Mouse (Mus musculus) forebrain, embryonic 13.5 days (tissue): Measurements from ENCODE around the gene Arhgap31. TPM values are rescaled to one million over a fixed set of nuclear protein-coding genes. Genes with fewer than 3 reads are reported as not detected.

Experiments used
- ATAC-seq: fragments of 200-750 bp; cut with Nextera tagmentation; 2 replicates; pipeline ENCODE4 v1.8.0; 2017
- H3K27ac ChIP-seq: fragments of 300-500 bp; sonication (generic); 2 replicates; pipeline ENCODE4 v1.5.1; 2015; ENCODE audit warnings: inconsistent platforms, mild to moderate bottlenecking, moderate library complexity
- H3K27me3 ChIP-seq: fragments of 300-500 bp; sonication (generic); 2 replicates; pipeline ENCODE4 v1.6.1; 2015; ENCODE audit warnings: mild to moderate bottlenecking, inconsistent platforms
- H3K36me3 ChIP-seq: fragments of 300-500 bp; sonication (generic); 2 replicates; pipeline ENCODE4 v1.6.1; 2015; ENCODE audit warnings: mild to moderate bottlenecking, inconsistent platforms; ENCODE audit not compliant: poor library complexity, severe bottlenecking
- H3K4me1 ChIP-seq: fragments of 300-500 bp; sonication (generic); 2 replicates; pipeline ENCODE4 v1.6.1; 2015; ENCODE audit warnings: inconsistent platforms
- H3K4me2 ChIP-seq: fragments of 300-500 bp; sonication (generic); 2 replicates; pipeline ENCODE4 v1.6.1; 2015; ENCODE audit warnings: inconsistent platforms, mild to moderate bottlenecking, moderate library complexity
- H3K4me3 ChIP-seq: fragments of 300-500 bp; sonication (generic); 2 replicates; pipeline ENCODE4 v1.5.1; 2015; ENCODE audit warnings: mild to moderate bottlenecking, inconsistent platforms
- H3K9ac ChIP-seq: fragments of 300-500 bp; sonication (generic); 2 replicates; pipeline ENCODE4 v1.6.1; 2015; ENCODE audit warnings: mild to moderate bottlenecking, inconsistent platforms
- H3K9me3 ChIP-seq: fragments of 300-500 bp; sonication (generic); replicated peaks from 2 replicates; pipeline ENCODE4 v1.6.1; 2016; ENCODE audit warnings: inconsistent platforms
- WGBS: fragments of 180-500 bp; shearing (Covaris S2); methylation state at CpG from one replicate; pipeline ENCODE4 v1.1.7; 2015; 5-methylcytosine and 5-hydroxymethylcytosine counted together
- polyA plus RNA-seq: library from polyadenylated mRNA; unstranded; fragments of >200 nt; fragmentation: Nextera tagmentation; extraction: Ambion mirVana; gene quantifications from 2 replicates; pipeline ENCODE4 v1.2.1, GENCODE M21; 2015

Gene Arhgap31
- 3.1 and 3.6 TPM in 2 replicates for polyA plus RNA-seq

DNA sequence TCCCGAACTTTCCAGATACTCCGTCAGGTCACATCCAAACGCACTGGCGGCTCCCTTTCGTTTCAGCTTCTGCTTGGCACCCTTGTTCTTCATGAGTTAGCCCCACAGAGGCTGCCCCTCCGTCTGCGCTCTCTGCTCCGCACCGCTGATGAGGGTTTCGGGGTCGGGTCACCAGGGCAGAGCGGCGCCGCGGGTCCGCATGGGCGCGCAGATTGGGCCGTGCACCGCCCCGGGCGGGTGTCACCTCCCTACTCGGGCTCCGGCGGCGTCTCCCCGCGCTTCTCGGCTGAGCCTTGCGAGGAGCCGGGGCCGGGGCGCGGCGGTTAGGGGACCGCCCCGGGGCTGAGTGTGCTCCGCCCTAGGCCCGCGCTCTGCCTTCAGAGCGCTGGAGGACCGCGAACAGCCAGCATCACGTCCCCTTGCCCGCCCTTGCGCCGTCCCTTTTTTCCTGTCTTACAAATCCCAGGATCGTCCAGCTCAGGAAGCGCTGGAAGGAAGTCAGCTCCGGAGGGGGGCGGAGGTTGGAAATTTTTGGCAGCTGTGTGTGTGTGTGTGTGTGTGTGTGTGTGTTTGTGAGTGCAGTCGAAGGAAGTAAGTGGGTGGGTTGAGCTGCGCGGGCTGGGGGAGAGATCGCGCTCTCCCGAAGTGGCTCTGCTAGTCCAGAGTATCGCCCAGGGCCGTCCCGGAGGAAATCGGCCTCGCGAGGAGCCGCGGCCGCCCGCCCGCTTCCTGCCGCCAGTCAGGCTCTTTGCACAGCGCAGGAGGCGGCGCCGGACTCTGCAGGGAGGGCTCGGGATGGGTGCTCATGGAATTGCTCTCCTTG lies at the start of gene Arhgap31:
Arhgap31 (minus strand) TSS at position 694 of the 823 bp plus-strand sequence.
- H3K27ac ChIP-seq: peak within 1 kb of the TSS; percentile 37
- peak within 1 kb of the TSS; percentile 77 for H3K9ac ChIP-seq
- WGBS: under 1% methylated on average over 71 of the region's 74 CpGs
- no peaks in the 10 kb centered on the region for H3K9me3 ChIP-seq
- peak within 1 kb of the TSS; percentile 70 for H3K4me3 ChIP-seq
- H3K27me3 ChIP-seq: peaks cover 8% of the 10 kb centered on the region; the same call in 1 of the 2 replicates
- H3K4me1 ChIP-seq: peaks cover 6% of the 10 kb centered on the region; the same call in 1 of the 2 replicates
- H3K36me3 ChIP-seq: no peaks in the 10 kb centered on the region
- ATAC-seq: peak; percentile 93
- peak within 1 kb of the TSS; percentile 87 for H3K4me2 ChIP-seq

DNA sequence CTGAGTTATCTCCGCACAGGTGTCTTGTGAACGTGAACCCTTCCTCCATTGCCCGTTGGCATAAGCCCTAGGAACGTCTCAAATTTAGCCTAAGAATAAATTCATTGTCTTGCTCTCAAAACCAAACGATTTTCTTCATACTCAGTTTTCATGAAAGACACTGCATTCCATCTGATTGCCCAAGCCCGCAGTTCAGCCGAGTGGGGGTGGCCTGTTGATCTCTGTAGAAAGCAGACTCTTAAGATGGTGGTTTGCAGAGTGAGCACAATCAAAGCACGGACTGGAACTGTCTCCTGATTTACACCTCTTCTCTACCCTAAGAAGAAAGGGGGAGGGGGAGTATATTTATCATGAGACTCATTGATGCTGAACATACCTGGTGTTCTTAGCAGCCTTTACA lies 49.3 kb upstream of the Arhgap31 start:
- 84% methylated on average over 8 of the region's 8 CpGs for WGBS

DNA sequence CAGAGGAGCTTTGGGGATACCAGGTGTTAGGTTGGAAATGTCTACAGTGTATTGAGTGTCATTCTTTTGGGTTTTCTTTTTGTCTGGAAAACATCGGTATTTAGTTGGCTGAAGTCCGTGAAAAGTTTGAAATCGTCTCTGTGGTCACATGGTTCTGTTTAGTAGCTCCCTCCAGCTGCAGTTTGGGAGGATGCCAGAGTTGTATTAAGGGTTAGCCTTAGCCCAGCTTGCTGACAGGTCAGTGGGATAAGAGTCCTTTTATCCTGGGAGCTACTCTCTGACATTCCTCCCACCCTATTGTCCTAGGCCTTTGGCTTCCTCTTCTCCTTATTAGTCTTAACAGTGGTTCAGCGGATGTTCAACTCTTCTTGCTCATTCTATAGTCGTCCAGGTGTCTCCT lies 48.9 kb upstream of the Arhgap31 start:
- 79% methylated on average over 5 of the region's 5 CpGs for WGBS
- H3K27me3 ChIP-seq: no peaks in the 10 kb centered on the region
- no peak for ATAC-seq
- H3K9ac ChIP-seq: no peak overlapping the region
- H3K36me3 ChIP-seq: peaks cover 17% of the 10 kb centered on the region
- no peak overlapping the region for H3K4me3 ChIP-seq
- no peaks in the 10 kb centered on the region for H3K4me1 ChIP-seq
- no peak overlapping the region for H3K4me2 ChIP-seq
- no peaks in the 10 kb centered on the region for H3K9me3 ChIP-seq
- H3K27ac ChIP-seq: no peak overlapping the region

More for the DNA sequence above, 49.3 kb upstream of the Arhgap31 start:
- no peak overlapping the region for H3K4me3 ChIP-seq
- H3K9ac ChIP-seq: no peak overlapping the region
- no peak overlapping the region for H3K27ac ChIP-seq
- no peaks in the 10 kb centered on the region for H3K9me3 ChIP-seq
- H3K4me1 ChIP-seq: no peaks in the 10 kb centered on the region
- ATAC-seq: no peak
- no peak overlapping the region for H3K4me2 ChIP-seq
- H3K36me3 ChIP-seq: peaks cover 17% of the 10 kb centered on the region
- no peaks in the 10 kb centered on the region for H3K27me3 ChIP-seq

DNA sequence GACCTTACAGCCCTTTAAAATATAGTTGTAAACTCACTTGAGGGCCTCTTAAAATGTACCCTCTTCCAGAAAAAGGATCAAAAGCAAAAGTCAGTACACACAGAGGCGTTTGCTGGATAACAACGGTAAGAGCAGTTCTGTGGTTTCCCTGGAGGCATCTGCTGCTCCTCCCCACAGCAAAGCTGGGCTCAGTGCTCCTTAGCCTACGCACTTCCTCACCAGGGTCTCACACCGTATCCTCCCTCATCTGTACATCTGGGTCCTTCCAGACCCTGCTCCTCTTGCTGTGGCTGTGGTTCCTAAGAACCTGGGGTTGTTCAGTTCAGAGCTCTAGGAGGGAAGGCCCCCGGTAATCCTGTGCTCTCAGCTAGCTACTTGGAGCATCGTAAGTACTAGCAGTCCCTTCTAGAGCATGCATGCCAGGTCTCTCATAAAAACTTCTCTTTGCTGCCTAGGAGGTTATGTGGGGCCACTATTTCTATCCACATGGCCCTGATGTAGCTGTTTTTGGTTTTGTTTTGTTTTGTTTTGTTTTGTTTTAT lies 47.8 kb upstream of the Arhgap31 start:
- Histone ChIP-seq H3K4me3 (no peak overlapping the region), H3K4me2 (no peak overlapping the region), H3K36me3 (peaks cover 17% of the 10 kb centered on the region), H3K27me3 (no peaks in the 10 kb centered on the region), H3K4me1 (peaks cover 4% of the 10 kb centered on the region; the same call in 1 of the 2 replicates), H3K9me3 (no peaks in the 10 kb centered on the region), H3K9ac (no peak overlapping the region), H3K27ac (no peak overlapping the region)
- 91% methylated on average over 6 of the region's 6 CpGs for WGBS
- ATAC-seq: no peak

DNA sequence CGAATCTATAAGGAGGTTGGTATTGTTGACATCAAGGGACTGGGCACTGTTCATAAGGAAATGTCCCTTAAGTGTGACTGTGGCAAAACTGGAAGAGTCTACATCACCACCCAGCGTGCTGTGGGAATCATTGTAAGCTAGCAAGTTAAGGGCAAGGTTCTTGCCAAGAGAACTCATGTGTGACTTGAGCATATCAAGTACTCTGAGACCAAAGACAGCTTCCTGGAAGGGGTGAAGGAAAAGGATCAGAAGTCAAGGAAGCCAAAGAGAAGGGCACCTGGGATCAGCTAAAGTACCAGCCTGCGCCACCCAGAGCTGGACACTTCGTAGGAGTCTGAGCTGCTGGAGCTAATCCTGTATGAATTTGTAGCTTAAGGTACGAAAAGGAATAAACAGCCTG lies 47.2 kb upstream of the Arhgap31 start:
- 98% methylated on average over 5 of the region's 5 CpGs for WGBS
- H3K4me2 ChIP-seq: no peak overlapping the region
- no peak overlapping the region for H3K9ac ChIP-seq
- peaks cover 8% of the 10 kb centered on the region; the same call in 1 of the 2 replicates for H3K4me1 ChIP-seq
- H3K4me3 ChIP-seq: no peak overlapping the region
- ATAC-seq: no peak
- no peaks in the 10 kb centered on the region for H3K27me3 ChIP-seq
- no peaks in the 10 kb centered on the region for H3K9me3 ChIP-seq
- peaks cover 17% of the 10 kb centered on the region for H3K36me3 ChIP-seq
- H3K27ac ChIP-seq: no peak overlapping the region

DNA sequence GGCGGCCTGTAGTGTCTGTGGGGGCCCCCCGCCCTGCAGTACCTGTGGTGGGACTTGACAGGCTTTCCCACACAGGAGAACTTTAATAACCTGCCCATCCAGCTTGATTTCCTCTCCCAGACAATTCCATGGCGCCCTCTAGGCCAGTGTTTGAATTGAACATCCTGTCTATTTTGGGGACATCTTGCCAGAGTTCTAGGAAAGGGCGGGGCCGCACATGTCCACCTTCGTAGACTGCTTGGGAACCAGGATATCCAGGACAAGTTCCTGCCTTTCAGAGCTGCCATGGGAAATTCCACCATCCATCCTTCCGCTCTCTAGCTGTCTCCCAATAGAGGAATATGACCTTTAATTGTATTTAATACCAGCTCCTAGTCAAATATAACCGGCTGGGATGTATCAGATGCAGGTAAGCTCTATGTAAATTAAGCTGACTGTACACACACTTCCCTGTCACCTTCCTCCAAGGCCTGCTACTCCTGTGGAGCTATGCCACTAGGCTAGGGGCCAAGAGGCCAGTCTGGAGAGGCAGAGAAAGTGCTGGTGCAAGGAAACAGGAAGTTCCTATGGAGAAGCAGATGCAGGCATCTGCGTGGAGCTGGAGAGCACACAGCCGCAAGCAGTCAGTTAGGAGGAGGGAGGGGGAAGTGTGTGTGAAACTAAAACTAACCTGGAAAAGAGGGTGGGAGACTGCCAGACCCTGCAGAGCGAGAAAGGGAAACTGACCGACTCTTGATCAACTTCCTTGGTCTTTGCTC lies 45.2 kb upstream of the Arhgap31 start:
- peaks cover 8% of the 10 kb centered on the region; the same call in 1 of the 2 replicates for H3K4me1 ChIP-seq
- H3K4me3 ChIP-seq: no peak overlapping the region
- WGBS: 91% methylated on average over 12 of the region's 12 CpGs
- H3K36me3 ChIP-seq: peaks cover 21% of the 10 kb centered on the region
- H3K27ac ChIP-seq: no peak overlapping the region
- no peak for ATAC-seq
- H3K27me3 ChIP-seq: no peaks in the 10 kb centered on the region
- H3K9ac ChIP-seq: no peak overlapping the region
- no peaks in the 10 kb centered on the region for H3K9me3 ChIP-seq
- H3K4me2 ChIP-seq: no peak overlapping the region

DNA sequence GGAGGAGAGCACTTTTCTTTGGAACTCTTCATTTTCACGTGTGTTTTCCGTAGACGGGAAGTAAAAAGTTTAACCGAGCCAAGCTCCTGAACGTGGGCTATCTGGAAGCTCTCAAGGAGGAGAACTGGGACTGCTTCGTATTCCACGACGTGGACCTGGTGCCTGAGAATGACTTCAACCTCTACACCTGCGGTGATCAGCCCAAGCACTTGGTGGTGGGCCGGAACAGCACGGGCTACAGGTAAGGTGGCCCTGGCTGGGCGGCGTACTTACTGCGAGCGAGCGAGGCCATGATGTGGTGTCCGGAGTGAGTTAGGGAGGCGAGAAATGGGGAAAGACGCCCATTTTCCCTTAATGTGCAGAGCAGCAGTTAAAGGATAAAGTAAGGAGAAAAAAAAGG lies 44.6 kb upstream of the Arhgap31 start:
- 96% methylated on average over 19 of the region's 19 CpGs for whole genome bisulfite sequencing

DNA sequence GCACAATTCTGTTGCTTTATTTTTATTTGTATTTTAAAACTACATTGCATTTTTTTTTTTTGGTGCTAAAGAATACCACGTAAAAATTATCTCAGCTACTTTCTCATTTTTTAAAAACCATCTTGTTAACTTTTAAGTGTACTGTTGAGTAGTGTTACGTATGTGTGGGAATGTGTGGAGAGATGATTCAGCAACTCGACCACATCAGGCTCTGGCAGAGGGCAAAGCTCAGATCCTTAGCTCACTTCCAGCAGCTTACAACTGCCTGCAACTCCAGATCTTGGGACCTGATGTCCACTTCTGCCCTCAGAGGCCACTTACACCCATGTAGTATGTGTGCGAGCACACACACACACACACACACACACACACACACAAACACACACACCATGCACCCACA lies 43.5 kb upstream of the Arhgap31 start:
- 74% methylated on average over 4 of the region's 4 CpGs for WGBS
- peaks cover 23% of the 10 kb centered on the region for H3K36me3 ChIP-seq
- ATAC-seq: no peak
- H3K9me3 ChIP-seq: no peaks in the 10 kb centered on the region
- no peak overlapping the region for H3K27ac ChIP-seq
- peaks cover 8% of the 10 kb centered on the region; the same call in 1 of the 2 replicates for H3K4me1 ChIP-seq
- no peaks in the 10 kb centered on the region for H3K27me3 ChIP-seq
- no peak overlapping the region for H3K9ac ChIP-seq
- no peak overlapping the region for H3K4me3 ChIP-seq
- H3K4me2 ChIP-seq: no peak overlapping the region

More for the DNA sequence above, 44.6 kb upstream of the Arhgap31 start:
- no peak overlapping the region for H3K4me2 ChIP-seq
- no peak overlapping the region for H3K9ac ChIP-seq
- H3K27me3 ChIP-seq: no peaks in the 10 kb centered on the region
- no peak for ATAC-seq
- H3K4me3 ChIP-seq: no peak overlapping the region
- no peaks in the 10 kb centered on the region for H3K9me3 ChIP-seq
- H3K4me1 ChIP-seq: peaks cover 8% of the 10 kb centered on the region; the same call in 1 of the 2 replicates
- H3K36me3 ChIP-seq: peaks cover 23% of the 10 kb centered on the region
- H3K27ac ChIP-seq: no peak overlapping the region

DNA sequence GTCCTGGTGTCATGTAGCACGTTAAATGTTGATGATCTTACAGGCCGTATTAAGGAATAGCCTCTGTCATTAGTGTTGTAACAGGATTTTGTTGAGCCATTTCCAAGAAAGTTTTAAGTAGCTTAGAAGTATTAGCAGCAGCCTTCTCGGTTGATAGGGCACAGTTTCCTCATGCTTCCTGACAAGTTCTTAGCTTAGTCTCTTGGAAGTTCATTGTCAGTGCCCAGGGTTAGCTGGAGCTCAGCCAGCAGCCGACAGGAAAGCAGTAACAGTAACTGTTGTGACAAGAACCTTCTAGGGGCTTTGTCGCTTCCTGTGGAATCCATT lies 43.1 kb upstream of the Arhgap31 start:
- Histone ChIP-seq H3K4me2 (peak overlapping the region; percentile 7; the same call in 1 of the 2 replicates), H3K36me3 (peaks cover 23% of the 10 kb centered on the region), H3K4me1 (peaks cover 8% of the 10 kb centered on the region; the same call in 1 of the 2 replicates), H3K9me3 (no peaks in the 10 kb centered on the region), H3K9ac (no peak overlapping the region), H3K27me3 (no peaks in the 10 kb centered on the region), H3K4me3 (no peak overlapping the region), H3K27ac (no peak overlapping the region)
- ATAC-seq: 0 out of 2 replicates have a peak, but pooled peaks have one; percentile 48
- WGBS: 26% methylated on average over 5 of the region's 5 CpGs

DNA sequence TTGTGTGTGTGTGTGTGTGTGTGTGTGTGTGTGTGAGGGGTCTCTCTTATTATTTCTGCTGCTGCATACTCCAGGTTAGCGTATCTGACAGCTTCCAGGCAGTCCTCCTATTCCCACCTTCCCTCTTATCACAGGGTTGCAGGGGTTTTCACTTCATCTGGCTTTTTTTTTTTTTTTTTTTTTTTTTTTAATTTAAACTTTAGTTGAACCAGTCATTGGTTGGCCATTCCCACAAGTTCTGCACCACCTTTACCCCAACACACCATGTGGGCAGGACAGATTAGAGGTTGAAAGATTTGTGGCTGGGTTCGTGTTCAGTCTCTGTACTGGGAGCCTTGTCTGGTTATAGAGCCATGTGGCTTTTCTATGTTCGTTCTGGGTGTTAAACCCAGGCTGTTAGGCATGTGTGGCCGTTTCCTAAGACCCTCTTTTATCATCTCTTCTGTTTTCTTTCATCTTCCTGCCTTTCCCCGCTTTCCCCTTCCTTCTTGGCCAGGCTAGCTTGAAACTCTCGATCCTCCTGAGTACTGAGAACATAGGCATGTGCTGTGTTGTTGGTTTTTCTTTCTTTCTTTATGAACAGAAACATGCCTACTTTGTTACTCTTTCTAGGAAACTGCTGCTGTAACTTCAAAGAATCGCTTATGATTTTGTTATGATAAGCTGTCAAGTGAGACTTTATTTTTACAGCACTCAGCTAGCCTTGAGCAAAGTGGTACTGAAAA lies 42.5 kb upstream of the Arhgap31 start:
- 83% methylated on average over 7 of the region's 7 CpGs for WGBS
- H3K36me3 ChIP-seq: peaks cover 23% of the 10 kb centered on the region
- H3K27ac ChIP-seq: no peak overlapping the region
- H3K4me1 ChIP-seq: peaks cover 8% of the 10 kb centered on the region; the same call in 1 of the 2 replicates
- ATAC-seq: no peak
- H3K27me3 ChIP-seq: no peaks in the 10 kb centered on the region
- no peak overlapping the region for H3K9ac ChIP-seq
- no peaks in the 10 kb centered on the region for H3K9me3 ChIP-seq
- H3K4me3 ChIP-seq: no peak overlapping the region
- no peak overlapping the region for H3K4me2 ChIP-seq

DNA sequence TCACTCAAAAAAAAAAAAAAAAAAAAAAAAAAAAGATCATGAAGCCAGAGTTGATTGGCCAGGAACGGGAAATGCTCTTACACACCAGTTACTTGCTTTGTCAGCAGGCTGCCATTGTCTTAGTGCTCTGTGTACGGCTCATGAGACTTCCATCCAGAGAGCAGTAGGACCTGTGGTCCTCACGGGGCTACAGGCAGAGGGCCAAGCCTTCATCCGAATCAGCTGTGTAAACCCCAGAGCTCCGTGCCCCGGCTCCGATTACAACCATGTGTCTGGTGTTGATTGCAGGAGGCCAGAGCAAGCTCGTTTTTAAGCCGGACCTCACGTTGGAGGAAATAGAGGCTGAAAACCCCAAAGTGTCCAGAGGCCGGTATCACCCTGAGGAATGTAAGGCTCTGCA lies 40.6 kb upstream of the Arhgap31 start:
- H3K27me3 ChIP-seq: no peaks in the 10 kb centered on the region
- no peak overlapping the region for H3K4me2 ChIP-seq
- H3K27ac ChIP-seq: no peak overlapping the region
- H3K9me3 ChIP-seq: no peaks in the 10 kb centered on the region
- peaks cover 19% of the 10 kb centered on the region for H3K36me3 ChIP-seq
- ATAC-seq: no peak
- H3K9ac ChIP-seq: no peak overlapping the region
- peaks cover 8% of the 10 kb centered on the region; the same call in 1 of the 2 replicates for H3K4me1 ChIP-seq
- H3K4me3 ChIP-seq: no peak overlapping the region
- 70% methylated on average over 11 of the region's 11 CpGs for WGBS
